Mouse (Mus musculus) right cerebral cortex, postnatal 25 days (tissue): ENCODE measurements around the gene Fgfr2.

ENCODE experiments used
- DNase-seq: peaks from one replicate; pipeline ENCODE4 v3.0.0; 2022

Gene Fgfr2

DNA sequence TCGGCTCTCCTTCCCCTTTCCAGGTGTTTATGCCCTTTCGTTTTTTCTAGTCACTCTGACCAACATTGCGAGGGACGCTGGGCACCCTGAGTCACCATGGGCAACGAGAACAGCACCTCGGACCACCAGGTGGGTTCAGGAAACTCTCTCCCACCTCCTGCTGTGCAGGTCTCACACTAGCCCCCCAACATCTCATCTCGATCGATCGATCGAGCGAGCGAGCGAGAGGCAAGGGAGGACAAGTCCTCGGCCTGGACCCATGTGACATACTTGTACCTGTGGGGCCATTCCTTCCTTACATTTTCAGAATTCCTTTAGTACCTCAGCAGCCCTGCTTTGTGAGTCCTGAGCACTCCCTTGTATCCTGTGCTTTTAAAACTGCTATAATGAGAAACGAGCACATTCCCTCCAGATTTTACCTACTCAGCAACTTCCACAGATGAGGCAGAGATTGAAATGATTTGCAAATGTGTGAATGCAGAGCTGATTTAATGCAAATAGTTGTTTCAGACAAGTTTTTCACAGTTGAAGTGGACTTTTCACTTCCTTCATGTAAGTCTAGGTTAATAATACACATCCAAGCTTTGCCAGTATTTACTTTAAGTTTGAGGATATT lies 2545.7 kb downstream of the Fgfr2 start, which contains the start of gene Tacc2:
Gene Tacc2, plus strand, starts transcription at position 51 of the 616 bp plus-strand sequence.
- DNase-seq = no peak

DNA sequence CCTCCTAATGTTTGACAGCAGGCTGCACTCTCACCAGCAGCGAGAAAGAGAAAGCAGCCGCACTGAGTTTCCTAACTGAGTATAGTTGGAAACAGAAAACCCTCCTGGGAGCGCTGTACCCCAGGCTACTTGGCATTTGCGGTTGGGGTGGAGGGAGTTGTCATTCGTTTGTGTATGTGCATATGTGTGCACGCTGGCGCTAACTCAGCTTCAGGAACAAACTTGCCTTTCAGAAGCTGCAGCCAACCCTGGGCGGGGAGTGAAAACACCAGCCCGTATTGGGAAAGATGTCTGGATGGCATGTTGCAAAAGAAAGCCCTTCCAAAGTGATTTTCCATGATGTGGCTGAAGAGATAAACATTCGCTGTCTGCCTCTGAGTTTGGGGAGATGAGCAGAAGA lies 2546.2 kb downstream of the Fgfr2 start:
- no peak for DNase-seq

DNA sequence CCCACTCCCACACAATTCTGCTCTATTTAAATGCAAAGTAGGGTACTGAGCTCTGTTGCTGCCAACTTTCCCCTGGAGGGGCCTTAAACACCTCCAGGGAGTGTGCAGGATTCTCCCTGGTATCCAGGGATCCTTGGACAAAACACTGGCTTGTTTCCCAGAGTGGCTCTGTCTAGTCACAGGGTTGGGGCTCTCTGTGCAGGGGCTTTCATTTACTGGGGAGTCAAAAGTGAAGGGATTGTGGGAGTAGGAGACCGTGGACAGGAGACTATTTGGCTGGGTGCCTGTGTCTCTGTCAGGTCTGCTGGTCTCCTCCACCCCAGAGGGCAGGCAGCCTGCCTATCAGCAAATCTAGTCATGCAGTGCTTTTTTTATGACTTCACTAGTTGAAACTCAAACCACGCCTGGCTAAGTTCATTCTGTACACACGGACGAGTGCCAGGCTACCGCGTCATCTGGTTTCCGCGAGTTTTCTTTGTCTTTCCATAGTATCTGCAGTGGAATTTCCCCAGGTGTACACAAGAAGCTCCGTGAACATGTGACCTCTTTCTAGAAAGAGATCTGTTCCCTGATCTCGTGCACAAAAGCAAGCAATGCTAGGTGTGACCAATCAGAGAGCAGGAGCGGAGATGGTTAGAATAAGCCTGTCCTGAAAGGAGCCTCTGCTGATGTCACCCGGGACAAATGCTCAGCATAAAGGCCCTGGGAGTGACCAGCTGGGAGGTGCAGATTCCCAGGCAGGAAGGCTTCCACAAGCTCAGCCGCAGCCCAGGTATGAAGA lies 2548.7 kb downstream of the Fgfr2 start:
- DNase-seq = no peak

DNA sequence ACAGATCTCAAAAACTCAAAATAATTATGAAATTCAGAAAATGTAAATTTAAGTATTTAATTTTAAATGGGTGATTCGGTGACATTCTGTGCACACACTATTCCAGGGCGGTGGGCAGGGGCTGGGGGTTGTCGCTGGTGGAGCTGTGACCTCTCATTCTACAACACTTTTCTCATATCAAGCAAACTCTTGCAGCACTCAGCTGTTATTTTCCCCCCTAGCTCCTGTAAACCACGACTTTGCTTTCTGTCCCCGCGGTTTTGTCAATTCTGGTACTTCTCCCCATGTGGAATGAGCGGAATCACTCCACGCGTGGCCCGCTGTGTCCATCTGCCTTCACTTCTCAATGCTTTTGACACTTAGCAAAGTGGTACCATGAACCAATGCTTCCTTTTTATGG lies 2549.4 kb downstream of the Fgfr2 start:
- DNase-seq = no peak

DNA sequence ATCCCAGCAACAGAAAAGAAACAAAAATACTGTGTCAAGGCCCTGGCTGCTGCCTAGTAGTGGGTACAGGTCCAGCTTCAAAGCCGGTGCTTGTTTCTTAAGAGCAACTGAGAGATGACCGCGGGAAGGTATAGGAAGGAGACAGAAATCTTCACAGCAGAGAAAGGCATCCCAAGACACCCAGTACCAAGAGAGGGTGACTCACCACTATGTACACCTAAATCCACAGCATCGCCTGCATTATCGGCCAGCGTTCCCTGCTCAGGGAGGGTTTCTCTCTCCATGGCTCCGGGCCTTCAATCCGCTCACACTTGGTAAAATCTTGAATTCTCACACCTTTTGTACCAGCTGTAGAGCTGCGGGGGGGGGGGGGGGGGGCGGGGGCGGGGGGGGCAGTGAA lies 2550.3 kb downstream of the Fgfr2 start, which contains the start of gene Nsmce4a:
Gene Nsmce4a, minus strand, starts transcription at position 298 of the 400 bp plus-strand sequence.
- no peak for DNase-seq

DNA sequence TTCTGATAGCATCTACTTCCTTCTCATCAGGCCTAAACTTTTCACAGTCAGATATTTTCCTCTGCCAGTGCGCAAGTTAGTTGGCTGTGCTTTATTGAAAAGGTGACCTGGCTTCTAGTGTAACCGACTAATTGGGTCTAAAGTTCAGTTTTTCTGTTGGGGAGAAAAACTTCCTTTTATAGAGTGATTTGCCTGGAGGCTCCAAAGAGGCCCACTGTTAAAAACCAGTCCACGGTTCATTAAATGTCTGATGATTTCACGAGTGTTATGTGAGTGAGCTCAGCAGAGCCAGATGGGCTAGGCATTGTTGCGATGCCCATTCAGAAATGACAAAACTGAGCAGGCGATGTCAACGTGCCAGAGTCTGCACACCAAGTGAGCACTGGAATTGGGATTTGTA lies 2552.7 kb downstream of the Fgfr2 start:
- no peak for DNase-seq

DNA sequence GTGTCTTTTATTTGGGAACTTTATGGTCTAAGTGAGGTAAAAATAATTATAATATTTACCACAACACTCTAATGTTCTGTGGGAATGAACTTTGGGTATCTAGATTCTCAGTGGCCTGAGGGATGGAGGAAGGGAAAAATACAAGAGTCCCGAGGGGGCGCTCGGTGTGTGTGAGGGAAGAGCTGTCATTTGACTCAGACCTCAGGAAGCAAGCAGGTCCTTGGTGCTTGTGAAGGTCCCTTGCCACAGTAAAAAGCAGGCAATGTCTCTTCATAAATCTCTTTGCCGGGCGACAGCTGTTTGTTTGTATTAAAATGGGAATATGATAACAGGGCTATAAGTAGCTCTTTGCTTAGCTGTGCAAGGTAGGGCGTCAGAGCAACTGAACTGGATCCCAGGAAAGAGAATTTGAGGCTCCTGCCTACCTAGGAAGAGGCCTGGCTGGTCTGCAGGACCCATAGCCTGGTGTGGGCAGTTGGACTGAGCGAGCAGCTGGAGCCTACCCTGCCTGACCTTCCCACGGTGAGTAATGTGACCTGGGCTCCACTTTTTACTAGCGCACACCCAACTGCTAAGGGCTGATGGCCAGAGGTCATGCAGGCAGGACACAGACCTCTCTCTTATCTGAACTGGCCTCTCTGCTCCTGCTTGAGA lies 2554.2 kb downstream of the Fgfr2 start:
- DNase-seq = no peak

DNA sequence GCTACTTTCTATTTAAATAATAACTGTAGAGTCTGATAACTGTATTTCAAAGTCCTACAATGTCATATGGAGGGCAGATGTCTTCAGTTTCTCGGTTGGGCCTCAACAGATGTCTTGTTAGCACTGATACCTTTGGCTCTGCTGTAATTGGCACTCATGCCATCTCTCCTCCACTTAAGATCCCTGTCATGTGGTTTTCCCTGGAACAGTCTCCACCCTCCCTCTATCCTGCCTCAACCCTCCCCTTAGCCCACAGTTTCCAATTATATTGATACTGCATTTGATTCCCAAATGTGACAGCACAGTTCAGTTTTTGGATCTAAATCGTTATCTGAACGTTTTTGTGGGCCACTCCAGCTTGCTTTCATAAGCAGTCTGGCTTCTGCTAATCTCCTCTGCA lies 2558.6 kb downstream of the Fgfr2 start:
- no peak for DNase-seq

DNA sequence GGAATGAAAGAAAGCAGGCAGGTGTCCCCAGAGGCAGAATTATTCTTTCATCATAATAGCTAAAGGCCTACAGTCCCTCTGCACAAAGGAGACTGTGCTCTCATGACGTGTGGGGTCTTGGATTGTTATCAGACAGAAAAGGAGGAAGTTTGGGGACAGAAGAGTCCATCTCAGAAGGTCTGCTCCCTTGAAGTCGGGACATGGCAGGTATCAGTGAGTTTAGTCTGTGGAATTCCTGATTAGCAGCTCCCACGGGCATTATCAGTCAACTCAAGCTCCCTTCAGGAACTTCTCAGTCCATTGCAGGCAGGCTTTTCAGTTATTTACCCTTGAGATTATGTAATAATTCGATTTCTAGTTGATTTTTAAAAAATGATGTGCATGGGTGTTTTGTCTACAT lies 2559.3 kb downstream of the Fgfr2 start:
- DNase-seq = no peak

DNA sequence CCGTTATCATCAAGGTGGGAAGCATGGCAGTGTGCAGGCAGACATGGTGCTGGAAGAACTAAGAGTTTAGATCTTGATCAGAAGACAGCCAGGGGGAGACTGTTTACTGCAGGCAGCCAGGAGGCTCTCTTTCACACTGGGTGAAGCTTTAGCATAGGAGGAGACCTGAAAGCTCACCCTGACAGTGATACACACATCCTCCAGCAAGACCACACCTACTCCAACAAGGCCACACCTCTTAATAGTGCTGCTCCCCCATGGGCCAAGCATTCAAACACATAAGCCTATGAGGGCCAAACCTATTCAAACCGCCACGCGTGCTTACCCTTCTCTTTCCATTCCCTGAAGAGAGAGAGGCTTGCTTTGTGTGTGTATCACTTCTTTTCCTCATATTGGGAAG lies 2559.9 kb downstream of the Fgfr2 start:
- DNase-seq = no peak

DNA sequence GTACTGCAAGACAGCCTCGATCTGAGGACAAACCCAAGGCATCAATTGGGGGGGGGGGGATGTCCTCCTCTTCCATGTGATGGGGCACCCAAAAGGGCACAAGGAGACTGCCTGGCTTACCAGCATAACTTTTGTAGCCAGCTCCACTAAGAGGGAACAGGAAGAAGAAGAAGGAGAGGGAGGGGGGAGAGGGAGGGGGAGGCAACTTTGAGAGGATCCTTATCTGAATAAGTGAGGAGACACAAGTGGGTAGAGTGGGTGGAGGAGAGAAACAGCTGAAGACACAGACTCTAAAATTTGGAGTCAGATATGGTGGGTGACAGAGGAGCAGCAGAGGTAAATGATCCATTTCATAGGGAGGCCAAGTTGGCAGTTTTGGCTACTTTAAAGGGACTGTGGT lies 2562.2 kb downstream of the Fgfr2 start:
- no peak for DNase-seq

DNA sequence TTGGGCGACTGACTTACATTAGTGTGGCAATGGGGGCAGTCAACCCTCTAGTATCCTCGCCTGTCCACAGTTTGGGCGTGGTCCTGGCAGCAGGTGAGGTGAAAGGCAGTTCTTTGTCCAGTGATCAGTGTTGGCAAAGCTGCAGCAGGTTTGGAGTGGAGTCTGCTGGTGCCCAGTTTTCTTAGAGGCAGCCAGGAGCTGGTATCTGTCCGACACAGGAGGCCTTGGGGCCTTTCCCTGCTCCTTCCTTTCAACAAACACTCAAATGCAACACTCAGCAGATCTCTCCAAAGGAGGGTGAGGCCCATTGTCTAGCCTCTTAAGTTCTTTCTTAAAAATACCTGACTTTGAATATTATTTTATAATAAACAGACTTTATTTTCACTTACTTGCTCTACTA lies 2564.6 kb downstream of the Fgfr2 start:
- no peak for DNase-seq

DNA sequence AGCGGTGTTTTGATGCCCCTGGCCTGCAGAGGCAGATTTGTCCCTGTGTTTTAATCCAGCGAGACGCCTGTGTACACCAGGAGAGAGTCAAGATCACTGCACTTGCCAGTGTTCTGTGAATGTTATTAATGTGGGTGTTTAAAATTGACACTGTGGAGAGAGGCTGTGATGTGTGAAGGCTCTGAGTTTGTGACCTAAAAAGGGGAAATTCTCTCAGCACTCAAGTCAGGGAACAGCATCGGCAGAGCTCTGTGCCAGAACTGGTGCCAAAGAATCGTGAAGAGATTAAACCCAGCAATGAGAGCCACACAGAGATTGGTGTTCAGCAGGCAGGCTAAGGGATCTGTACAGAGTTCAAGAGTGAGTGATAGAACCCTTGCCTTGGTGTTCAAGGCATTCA lies 2567.6 kb downstream of the Fgfr2 start:
- DNase-seq = no peak

DNA sequence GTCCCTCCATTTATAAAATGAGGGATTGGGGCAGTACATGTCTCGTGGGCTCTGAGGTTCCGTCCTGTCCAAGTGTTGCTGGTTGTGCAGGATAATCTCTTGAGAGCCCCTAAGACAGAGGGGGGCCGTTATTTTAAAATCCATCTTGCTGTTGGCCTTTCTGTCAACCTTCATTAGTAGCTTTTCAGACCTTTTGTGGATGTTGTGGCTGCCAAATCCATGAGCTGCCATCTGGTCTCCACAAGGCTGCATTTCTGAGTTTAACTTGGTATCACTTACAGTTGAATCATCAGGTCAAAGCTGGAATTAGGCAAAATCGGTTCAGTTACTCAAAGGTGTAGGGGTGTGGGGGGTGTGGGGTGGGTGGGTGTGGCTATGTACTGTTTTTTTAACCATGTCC lies 2569.8 kb downstream of the Fgfr2 start:
- no peak for DNase-seq

DNA sequence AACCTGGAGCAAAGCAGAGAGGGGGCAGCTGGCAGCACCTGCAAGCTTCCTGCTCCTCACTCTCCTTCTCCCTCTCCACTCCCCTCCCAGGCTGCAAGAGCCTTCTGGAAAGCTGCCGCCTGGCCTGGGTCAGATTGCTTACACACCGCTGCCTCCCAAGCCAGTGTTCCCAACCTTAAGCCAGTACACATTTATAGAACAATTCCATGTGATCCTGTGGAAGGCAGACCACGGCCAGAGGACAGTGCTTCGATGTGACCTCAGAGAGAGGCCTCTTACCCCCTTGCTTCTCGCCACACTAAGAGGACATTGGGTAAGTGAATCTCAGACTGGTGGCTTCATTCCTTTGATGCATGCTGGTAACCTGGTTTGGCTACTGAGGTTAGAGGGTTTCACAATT lies 2570.4 kb downstream of the Fgfr2 start:
- no peak for DNase-seq

DNA sequence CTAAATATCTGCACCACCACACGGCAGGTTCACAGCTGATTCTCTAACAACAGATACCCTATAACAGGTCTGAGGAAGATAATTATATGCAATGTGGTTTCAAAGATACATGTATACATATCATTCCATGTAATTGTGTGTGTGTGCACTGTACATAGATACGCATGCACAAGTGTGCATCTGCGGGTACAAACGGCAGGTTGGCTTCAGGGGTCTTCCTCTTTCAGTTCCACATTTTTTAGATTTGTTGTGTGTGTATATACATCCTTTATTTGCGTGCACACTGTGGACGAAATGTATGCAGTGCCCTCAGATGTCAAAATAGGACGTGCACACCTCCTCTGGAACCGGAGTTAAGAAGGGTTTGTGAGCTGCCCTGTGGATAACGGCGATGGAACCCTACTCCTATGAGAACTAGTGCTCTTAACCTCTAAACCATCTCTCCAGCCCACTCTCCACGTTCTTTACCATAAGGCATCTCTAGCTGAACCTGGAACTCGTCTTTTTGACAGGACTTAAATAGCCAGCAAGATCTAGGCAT lies 2575.4 kb downstream of the Fgfr2 start:
- DNase-seq = no peak

DNA sequence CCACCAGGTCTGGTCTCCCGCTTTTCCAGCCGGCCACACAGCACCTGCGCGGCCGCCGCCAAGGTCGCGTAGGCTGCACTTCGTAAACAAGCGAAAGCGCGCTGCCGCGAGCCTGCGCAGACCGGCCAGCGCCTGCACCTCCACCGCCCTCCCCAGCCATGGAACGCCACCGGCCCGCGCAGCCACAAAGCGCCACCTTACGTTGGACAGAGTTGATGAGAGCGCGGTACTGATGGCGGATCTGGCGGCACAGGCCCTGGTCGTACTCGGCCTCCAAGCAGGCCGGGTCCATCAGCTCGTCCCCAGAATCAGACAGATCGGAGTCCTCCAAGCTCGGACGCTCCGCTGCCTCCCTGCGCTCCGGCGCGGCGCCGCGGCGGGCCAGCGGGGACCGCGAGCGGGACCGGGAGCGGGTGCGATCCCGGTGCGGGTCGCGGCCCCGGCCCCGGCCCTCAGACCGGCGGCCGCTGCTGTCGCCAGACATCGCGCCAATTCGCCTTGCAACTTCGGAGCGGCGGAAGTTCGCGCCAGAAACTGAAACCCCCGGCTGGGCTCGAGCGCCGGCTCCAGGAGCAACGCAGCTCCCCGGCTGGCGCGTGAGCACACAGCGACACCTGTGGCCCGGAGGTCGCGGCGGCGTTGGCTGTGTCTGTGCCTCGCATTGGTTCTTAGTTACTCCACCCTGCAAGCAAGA lies 2576.2 kb downstream of the Fgfr2 start:
- peak; percentile 92 for DNase-seq

DNA sequence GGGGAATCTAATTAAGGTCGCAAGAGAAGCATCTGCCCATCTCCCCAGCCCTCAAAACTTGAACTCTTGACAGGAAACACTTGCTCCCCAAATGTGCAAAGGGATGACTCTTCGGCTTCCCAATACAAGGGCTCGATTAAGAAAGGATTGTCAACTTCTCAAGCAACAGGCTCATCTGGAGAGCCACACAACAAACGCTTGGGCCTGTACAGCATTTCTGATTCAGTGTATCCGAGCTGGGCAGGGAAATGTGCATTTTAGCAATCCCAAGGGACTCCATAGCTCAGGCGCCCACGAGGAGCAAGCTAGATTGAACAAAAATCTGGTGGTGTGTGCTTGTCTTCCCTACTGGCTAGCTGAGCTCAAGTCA lies 2576.7 kb downstream of the Fgfr2 start:
- no peak for DNase-seq

DNA sequence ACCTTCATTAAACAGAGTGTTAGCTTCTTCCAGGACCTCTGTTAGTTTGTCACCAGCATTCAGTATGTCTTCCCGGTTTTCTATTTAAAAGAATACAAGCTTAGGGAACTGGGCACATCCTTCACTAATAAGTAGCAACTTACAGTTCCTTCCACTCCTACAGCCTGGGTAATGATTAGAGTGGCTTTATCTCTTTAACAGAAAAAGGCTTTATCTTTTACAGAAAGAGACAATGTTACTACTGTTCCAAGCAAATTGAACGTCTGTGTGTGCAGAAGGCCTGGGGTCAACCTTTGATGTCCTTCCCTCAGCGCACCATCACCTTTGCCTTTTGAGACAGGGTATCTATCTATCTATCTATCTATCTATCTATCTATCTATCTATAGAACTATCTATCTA lies 2577.3 kb downstream of the Fgfr2 start:
- no peak for DNase-seq

DNA sequence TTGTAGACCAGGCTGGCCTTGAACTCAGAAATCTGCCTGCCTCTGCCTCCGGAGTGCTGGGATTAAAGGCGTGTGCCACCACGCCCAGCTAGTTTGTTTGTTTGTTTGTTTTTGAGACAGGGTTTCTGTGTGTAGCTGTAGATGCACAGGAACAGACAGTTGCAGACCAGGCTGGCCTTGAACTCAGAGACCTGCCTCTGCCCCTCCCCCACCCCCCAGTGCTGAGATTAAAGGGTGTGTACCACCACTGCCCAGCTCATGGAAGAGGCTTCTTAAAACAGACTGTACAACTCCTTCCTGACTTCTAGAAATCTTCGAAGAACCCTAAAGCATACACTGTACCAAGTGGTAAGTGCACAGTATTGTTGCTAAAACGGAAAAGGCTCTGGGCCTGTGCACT lies 2577.7 kb downstream of the Fgfr2 start:
- DNase-seq = no peak

DNA sequence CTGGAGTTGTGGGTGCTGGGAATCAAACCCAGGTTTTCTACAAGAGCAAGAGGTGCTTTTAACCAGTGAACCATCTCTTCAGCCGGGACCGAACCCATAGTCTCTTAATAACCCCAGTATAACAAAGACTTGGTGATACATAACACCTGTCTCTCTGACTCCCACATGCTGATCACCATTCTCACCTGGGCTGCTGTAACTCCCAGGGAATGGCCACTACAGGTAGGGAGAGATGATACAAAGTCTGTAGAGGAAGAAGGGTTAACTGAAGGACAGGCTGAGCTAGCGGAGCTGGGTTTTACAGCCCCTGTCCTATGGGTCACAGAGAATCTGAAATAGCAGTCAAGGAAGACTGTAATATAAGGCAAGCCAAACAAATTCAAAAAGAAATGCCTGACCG lies 2580.0 kb downstream of the Fgfr2 start:
- no peak for DNase-seq

DNA sequence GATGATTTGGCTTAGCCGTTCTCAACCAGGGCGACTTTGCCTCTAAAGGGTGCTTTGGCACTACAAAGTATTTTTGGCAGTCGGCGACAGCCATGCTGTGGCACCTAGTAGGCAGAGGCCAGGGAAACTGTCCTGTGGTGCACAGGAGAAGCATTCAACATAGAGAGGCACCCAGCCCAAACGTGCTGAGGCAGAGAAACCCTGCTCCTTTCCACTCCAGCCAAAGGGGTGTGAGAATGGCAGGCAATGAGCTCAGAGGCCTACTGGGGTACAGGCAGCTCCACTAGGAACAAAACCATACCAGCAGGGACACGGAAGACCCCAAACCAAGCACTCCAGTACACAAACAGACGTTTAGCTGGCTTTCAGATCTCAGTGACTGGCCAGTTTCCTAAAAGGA lies 2583.0 kb downstream of the Fgfr2 start:
- DNase-seq = no peak

DNA sequence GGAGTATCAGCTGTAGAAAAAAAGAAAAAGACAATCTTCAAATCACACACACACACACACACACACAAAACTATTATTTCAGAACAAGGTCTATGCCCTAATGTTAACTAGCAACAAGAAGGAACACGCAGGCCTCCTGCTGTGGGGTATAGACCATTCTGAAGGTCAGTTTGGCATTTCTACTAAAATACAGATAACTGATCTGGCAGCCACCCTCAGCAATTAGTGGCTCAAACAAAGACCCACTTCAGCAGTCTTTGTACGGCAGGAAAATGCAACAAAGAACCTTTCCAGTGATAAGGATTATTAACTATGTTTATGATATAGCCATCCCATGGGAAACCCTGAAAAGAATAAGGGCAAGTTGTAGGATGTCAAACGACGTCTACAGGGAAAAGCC lies 2586.1 kb downstream of the Fgfr2 start:
- DNase-seq = no peak
